Mouse (Mus musculus): ENCODE results near the gene Cpsf6.

Cpsf6 gene

GRCm38 (mm10) chr10:117385086-117385430, 5.2 kb upstream of the Cpsf6 start:
- no peak for DNase-seq (ENCODE audit: low spot score)

- no peak for DNase-seq (ENCODE audit: low spot score)
These were observed 4.7 kb upstream of the Cpsf6 start for GRCm38 (mm10) chr10:117384386-117385085.

DNA sequence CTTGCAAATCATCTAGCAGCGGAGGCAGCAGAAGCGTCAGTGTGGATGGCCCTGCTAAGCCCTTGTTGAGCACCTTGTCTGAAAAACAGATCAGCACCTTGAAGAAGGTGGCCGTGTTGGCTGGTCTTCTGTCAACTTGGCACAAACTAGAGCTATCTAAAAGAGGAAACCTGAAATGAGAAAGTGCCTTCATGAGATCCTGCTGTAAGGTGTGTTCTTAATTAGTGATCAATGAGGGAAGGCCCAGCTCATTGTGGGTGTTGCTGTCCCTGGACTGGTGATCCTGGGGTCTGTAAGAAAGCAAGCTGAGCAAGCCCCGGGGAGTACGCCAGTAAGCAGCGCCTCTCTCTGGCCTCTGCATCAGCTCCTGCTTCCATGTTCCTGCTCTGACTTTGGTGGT, 4.1 kb upstream of the Cpsf6 start:
- DNase-seq (ENCODE audit: low spot score): no peak

DNA sequence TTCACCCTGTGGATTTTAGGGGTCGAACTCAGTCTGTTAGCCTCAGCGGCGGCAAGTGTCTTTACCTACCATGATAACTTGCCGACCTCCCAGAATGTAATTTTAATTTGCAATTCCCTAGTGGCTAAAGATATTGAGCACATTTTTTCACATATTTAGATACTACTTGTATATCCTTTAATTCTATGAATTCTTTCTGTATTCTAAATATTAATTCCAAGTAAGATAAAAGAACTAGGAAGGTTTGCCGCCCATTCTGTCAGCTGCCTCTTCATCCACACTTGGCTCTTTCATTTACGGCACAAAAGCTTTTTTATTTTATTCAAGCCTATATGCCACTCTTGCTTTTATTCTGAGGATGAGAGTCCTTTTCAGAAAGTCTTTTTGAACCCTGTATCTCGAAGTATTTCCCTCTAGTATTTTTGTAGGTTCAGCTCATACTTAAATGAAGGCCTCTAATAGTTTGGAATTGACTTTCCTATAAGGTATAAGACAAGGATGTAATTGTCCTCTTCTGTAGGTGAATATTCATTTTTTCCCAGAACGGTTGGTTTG, 3.3 kb upstream of the Cpsf6 start:
- DNase-seq (ENCODE audit: low spot score): no peak

DNA sequence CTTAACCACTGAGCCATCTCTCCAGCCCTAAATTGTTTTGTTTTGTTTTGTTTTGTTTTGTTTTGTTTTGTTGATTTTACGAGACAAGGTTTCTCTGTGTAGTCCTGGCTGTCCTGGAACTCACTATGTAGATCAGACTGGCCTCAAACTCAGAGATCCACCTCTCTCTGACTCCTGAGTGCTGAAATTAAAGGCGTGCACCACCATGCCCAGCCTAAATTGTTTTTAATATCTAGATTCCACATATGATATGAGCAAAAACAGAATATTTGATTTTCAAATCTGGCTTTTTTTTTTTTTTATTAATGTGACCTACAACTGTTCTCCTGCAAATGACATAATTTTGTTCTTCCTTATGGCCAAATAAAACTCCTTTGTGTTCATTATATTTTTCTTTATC, 2.3 kb upstream of the Cpsf6 start:
- no peak for DNase-seq (ENCODE audit: low spot score)

- DNase-seq (ENCODE audit: low spot score): no peak
These were observed 1.1 kb upstream of the Cpsf6 start for GRCm38 (mm10) chr10:117380721-117381570.

GRCm38 (mm10) chr10:117379441-117379840, 374 bp downstream of the Cpsf6 start:
- DNase-seq (ENCODE audit: low spot score): no peak

DNA sequence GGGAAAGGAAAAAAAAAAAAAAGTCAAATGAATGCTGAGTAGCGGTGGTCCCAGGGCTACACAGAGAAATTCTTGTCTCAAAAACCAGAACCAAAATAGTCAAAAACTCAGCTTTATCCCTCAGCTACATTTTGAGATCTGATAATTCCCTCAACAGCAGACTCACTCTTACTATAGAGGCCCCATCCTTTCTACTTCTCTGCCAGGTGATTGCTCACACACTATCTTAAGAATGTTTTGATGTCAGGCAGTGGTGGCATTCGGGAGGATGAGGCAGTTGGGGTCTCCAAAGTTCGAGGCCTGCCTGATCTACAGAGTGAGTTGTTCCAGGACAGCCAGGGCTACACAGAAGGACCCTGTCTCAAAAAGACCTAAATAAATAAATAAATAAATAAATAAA, 1.2 kb downstream of the Cpsf6 start:
- no peak for DNase-seq (ENCODE audit: low spot score)

GRCm38 (mm10) chr10:117378291-117378555, 1.6 kb downstream of the Cpsf6 start:
- no peak for DNase-seq (ENCODE audit: low spot score)

GRCm38 (mm10) chr10:117377431-117378290, 2.2 kb downstream of the Cpsf6 start:
- no peak for DNase-seq (ENCODE audit: low spot score)

DNA sequence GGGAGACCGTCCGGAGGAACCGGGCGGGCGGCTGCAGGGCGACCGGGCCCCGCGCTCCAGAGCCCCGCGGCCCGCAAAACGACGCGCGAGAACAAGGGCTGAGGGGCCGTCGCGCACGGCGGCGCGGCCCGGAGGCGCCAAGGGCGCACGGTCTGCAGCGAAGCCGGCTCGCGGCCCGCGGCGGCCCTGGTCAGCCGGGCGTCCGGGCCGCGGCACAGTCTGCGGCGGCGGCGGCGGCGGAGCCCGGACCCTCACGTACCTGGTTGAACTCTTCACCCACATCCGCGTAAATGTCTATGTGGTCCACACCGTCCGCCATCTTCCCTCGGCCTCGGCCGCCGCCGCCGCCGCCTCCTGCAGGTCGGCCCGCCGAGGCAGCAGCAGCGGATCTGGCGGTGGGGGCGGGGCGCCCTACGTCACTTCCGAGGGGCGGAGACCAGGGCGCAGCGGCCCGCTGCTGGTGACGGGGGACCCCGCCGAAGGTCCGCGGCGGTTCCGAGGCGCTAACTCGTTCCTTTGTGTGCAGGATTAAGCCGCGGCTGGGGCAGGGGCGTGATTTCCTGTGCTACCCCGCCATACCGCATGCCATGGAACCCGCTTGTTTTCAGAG, 3.1 kb downstream of the Cpsf6 start:
- DNase-seq (ENCODE audit: low spot score): peak; percentile 98

- DNase-seq (ENCODE audit: low spot score): peak; percentile 42
These were observed 3.8 kb downstream of the Cpsf6 start for GRCm38 (mm10) chr10:117375841-117376579.

- DNase-seq (ENCODE audit: low spot score): no peak
These were observed 4.7 kb downstream of the Cpsf6 start for GRCm38 (mm10) chr10:117375163-117375562.

- peak; percentile 61 for DNase-seq (ENCODE audit: low spot score)
These were observed 16.7 kb downstream of the Cpsf6 start for GRCm38 (mm10) chr10:117363106-117363505.

- DNase-seq (ENCODE audit: low spot score): no peak
These were observed 20.9 kb downstream of the Cpsf6 start for GRCm38 (mm10) chr10:117358891-117359290.

DNA sequence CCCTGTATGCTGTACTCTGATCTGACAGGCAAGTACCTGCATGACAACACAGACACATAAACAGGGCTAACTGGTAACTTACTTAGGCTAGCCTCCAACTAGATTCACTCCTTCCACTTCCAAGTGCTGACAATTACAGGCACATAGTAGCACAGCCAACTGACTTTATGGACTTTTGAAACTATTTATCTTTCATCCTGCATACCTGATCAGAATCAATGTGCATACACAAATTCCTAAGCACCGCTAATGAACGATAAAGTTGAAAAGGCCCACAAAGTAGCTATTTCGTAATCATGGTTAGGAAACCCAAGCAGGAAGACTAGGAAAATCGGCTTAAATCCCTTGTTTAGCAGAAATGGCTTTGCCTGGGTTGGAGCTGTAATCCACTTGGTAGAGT, 36.8 kb downstream of the Cpsf6 start:
- DNase-seq (ENCODE audit: low spot score): no peak

GRCm38 (mm10) chr10:117342406-117342805, 37.4 kb downstream of the Cpsf6 start:
- DNase-seq (ENCODE audit: low spot score): no peak

DNA sequence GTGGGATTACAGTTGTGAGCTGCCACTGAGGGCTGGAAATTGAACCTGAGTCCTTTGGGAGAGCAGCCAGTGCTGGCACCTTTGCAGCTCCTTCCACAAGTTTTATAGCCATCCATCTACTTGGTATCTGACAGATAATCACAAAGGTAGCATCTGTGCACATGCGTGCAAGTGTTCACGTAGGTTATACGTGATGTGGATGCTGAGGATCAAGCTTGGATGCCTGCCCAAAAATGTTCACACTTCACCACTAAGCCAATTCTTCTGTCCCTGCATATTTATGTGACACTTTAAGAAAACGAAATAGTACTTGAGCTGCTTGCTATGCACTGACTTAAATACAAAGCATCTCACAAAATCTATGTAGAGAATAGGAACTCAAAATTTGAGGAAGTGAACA, 38.8 kb downstream of the Cpsf6 start:
- no peak for DNase-seq (ENCODE audit: low spot score)

DNA sequence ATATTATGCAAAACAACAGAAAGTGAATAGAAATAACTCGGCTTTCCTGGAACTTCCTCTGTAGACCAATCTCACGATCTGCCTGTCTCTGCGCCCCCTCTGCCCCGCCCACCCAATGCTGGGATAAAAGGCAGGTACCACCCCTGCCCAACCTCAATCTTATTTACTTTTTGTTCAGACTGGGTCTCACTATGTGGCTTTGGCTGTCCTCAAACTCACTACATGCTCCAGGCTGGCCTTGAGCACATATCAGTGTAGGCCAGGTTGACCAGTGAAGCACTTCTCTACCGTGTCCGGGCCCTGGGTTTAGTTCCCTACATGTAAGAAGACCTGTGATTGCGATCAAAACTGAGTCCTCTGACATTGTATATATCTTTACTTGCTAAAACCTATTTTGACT, 40.6 kb downstream of the Cpsf6 start:
- DNase-seq (ENCODE audit: low spot score): no peak

GRCm38 (mm10) chr10:117337946-117338345, 41.9 kb downstream of the Cpsf6 start:
- DNase-seq (ENCODE audit: low spot score): no peak

DNA sequence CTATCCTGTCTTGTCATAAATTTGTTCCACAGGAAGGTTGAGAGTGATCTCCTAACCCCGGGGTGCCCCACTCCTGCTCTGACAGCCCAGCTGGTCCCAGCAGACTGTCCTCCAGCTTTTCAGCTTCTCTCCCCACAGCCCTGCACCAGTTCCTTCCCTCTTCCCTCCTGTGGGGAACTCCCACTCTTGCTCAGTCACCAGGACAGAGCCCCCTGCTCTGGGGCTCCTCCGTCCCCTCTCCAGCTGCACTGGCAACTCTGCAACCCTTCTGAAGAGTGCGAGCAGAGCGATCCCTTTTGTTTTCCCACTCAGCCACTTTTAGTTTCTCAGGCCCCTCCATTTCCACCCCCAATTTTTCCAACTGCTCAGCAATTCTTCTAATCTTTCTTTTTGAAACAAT, 44.2 kb downstream of the Cpsf6 start:
- DNase-seq (ENCODE audit: low spot score): no peak

All from urinary bladder, postnatal 25 days (tissue).